Mouse (Mus musculus) embryonic fibroblast, embryonic 13.5 days (primary cell): Measurements from ENCODE around the gene Gucy2c.

Experiments used
- CTCF ChIP-seq: IDR thresholded peaks from 2 replicates; pipeline ENCODE4 v1.5.1; 2011; ENCODE audit warnings: mild to moderate bottlenecking, control low read depth, low read length, moderate library complexity, borderline replicate concordance; ENCODE audit not compliant: insufficient read depth
- POLR2A ChIP-seq: IDR thresholded peaks from 2 replicates; pipeline ENCODE4 v1.6.1; 2011; ENCODE audit warnings: low read depth, mild to moderate bottlenecking, control low read depth, low read length, moderate library complexity

GRCm38 (mm10) chr6:136668266-136668986 lies 113.1 kb downstream of the Gucy2c start:
- no peak for TF ChIP-seq POLR2A
- TF ChIP-seq CTCF, result no peak
